Mouse (Mus musculus) lung, postnatal 0 days (tissue): ENCODE results near the gene Ncaph2. TPM values are rescaled to one million over a fixed set of nuclear protein-coding genes. Genes with fewer than 3 reads are reported as not detected.

Experiments used
- ATAC-seq: fragments of 200-750 bp; cut with Nextera tagmentation; 2 replicates; pipeline ENCODE4 v1.8.0; 2017; ENCODE audit warnings: moderate library complexity
- DNase-seq: peaks from one replicate; pipeline ENCODE4 v3.0.0-alpha.2; 2016; ENCODE audit warnings: low spot score
- H3K27ac ChIP-seq: fragments of 300-500 bp; sonication (generic); 2 replicates; pipeline ENCODE4 v1.5.1; 2014; ENCODE audit warnings: antibody characterized with exemption, mild to moderate bottlenecking, low read length, mixed read lengths
- H3K27me3 ChIP-seq: fragments of 300-500 bp; sonication (generic); replicated peaks from 2 replicates; pipeline ENCODE4 v1.6.1; 2014; ENCODE audit warnings: low read length, mixed read lengths; ENCODE audit not compliant: insufficient read depth
- H3K36me3 ChIP-seq: fragments of 300-500 bp; sonication (generic); 2 replicates; pipeline ENCODE4 v1.6.1; 2014; ENCODE audit warnings: low read length, mixed read lengths; ENCODE audit not compliant: insufficient read depth
- H3K4me1 ChIP-seq: fragments of 300-500 bp; sonication (generic); 2 replicates; pipeline ENCODE4 v1.6.1; 2014; ENCODE audit warnings: antibody characterized with exemption, low read depth, low read length, mixed read lengths; ENCODE audit not compliant: insufficient read depth
- H3K4me2 ChIP-seq: fragments of 300-500 bp; sonication (generic); replicated peaks from 2 replicates; pipeline ENCODE4 v1.6.1; 2014; ENCODE audit warnings: low read depth, mild to moderate bottlenecking, low read length, moderate library complexity, mixed read lengths
- H3K4me3 ChIP-seq: fragments of 300-500 bp; sonication (generic); 2 replicates; pipeline ENCODE4 v1.5.1; 2014; ENCODE audit warnings: low read depth, low read length
- H3K9ac ChIP-seq: fragments of 300-500 bp; sonication (generic); replicated peaks from 2 replicates; pipeline ENCODE4 v1.6.1; 2014; ENCODE audit warnings: low read depth, mild to moderate bottlenecking
- H3K9me3 ChIP-seq: fragments of 300-500 bp; sonication (generic); 2 replicates; pipeline ENCODE4 v1.6.1; 2016; ENCODE audit warnings: low read length, mixed read lengths
- CTCF ChIP-seq: IDR thresholded peaks from 2 replicates; pipeline ENCODE4 v1.5.1; 2016; ENCODE audit warnings: antibody characterized with exemption, mild to moderate bottlenecking
- EP300 ChIP-seq: IDR thresholded peaks from 2 replicates; pipeline ENCODE4 v1.6.1; 2016; ENCODE audit warnings: antibody characterized with exemption, mild to moderate bottlenecking, control low read depth
- WGBS: fragments of 180-500 bp; shearing (Covaris S2); extraction: QIAGEN DNeasy Blood & Tissue Kit; methylation state at CpG from one replicate; pipeline ENCODE4 v1.1.7; 2014; 5-methylcytosine and 5-hydroxymethylcytosine counted together
- polyA plus RNA-seq: library from polyadenylated mRNA; unstranded; fragments of >200 nt; fragmentation: Nextera tagmentation; extraction: Ambion mirVana; gene quantifications from 2 replicates; pipeline ENCODE4 v1.2.1, GENCODE M21; 2015

Ncaph2 gene
- polyA plus RNA-seq, 1 experiment from 2014 or later: 73.7 TPM

GRCm38 (mm10) chr15:89323656-89324055, 31.9 kb upstream of the Ncaph2 start:
- no peak overlapping the region for H3K4me2 ChIP-seq

GRCm38 (mm10) chr15:89326441-89326840, 29.1 kb upstream of the Ncaph2 start:
- 43% methylated on average over 5 of the region's 5 CpGs for WGBS
- no peak overlapping the region for H3K4me2 ChIP-seq
- no peak for ATAC-seq

More at GRCm38 (mm10) chr15:89323656-89324055, 31.9 kb upstream of the Ncaph2 start:
- H3K9ac ChIP-seq: no peak overlapping the region
- DNase-seq (no peak), ATAC-seq (no peak)
- no peaks in the 10 kb centered on the region for H3K36me3 ChIP-seq
- no peaks in the 10 kb centered on the region for H3K27me3 ChIP-seq
- no peaks in the 10 kb centered on the region for H3K9me3 ChIP-seq
- no peak for TF ChIP-seq CTCF
- H3K4me1 ChIP-seq: no peaks in the 10 kb centered on the region; the same call in 1 of the 2 replicates
- H3K4me3 ChIP-seq: no peak overlapping the region
- no peak overlapping the region for H3K27ac ChIP-seq
- 83% methylated on average over 4 of the region's 4 CpGs for whole genome bisulfite sequencing

GRCm38 (mm10) chr15:89334271-89334670, 21.2 kb upstream of the Ncaph2 start, which contains the start of gene Miox:
Gene Miox (plus strand): TSS chr15:89334398.
- no peak for DNase-seq
- TF ChIP-seq EP300: no peak
- TF ChIP-seq CTCF: no peak
- no peak within 1 kb of the TSS for H3K9ac ChIP-seq
- 87% methylated on average over 7 of the region's 7 CpGs for WGBS
- no peak for ATAC-seq
- H3K27me3 ChIP-seq: no peaks in the 10 kb centered on the region
- H3K4me2 ChIP-seq: no peak within 1 kb of the TSS
- H3K4me3 ChIP-seq: no peak within 1 kb of the TSS
- H3K36me3 ChIP-seq: no peaks in the 10 kb centered on the region
- no peak within 1 kb of the TSS for H3K27ac ChIP-seq
- no peaks in the 10 kb centered on the region for H3K9me3 ChIP-seq
- no peaks in the 10 kb centered on the region for H3K4me1 ChIP-seq

More at GRCm38 (mm10) chr15:89326441-89326840, 29.1 kb upstream of the Ncaph2 start:
- H3K4me1 ChIP-seq: no peaks in the 10 kb centered on the region; the same call in 1 of the 2 replicates
- no peak overlapping the region for H3K9ac ChIP-seq
- DNase-seq: no peak
- H3K27ac ChIP-seq: no peak overlapping the region
- H3K36me3 ChIP-seq: no peaks in the 10 kb centered on the region
- no peak for TF ChIP-seq EP300
- TF ChIP-seq CTCF: no peak
- H3K27me3 ChIP-seq: no peaks in the 10 kb centered on the region
- H3K9me3 ChIP-seq: no peaks in the 10 kb centered on the region
- H3K4me3 ChIP-seq: no peak overlapping the region

- Histone ChIP-seq H3K36me3 (no peaks in the 10 kb centered on the region), H3K27me3 (no peaks in the 10 kb centered on the region), H3K4me3 (no peak overlapping the region), H3K27ac (no peak overlapping the region), H3K9ac (no peak overlapping the region), H3K4me2 (no peak overlapping the region), H3K9me3 (no peaks in the 10 kb centered on the region), H3K4me1 (no peaks in the 10 kb centered on the region)
- TF ChIP-seq EP300: no peak
- no peak for TF ChIP-seq CTCF
- ATAC-seq (no peak), DNase-seq (no peak)
- 77% methylated on average over 17 of the region's 17 CpGs for WGBS
Observed at GRCm38 (mm10) chr15:89334774-89335537, 20.6 kb upstream of the Ncaph2 start.

GRCm38 (mm10) chr15:89336422-89336821, 19.1 kb upstream of the Ncaph2 start:
- Histone ChIP-seq H3K27me3 (no peaks in the 10 kb centered on the region), H3K4me2 (no peak overlapping the region), H3K9ac (no peak overlapping the region), H3K36me3 (no peaks in the 10 kb centered on the region), H3K9me3 (no peaks in the 10 kb centered on the region), H3K4me3 (no peak overlapping the region), H3K27ac (no peak overlapping the region), H3K4me1 (no peaks in the 10 kb centered on the region)
- 81% methylated on average over 14 of the region's 14 CpGs for WGBS
- TF ChIP-seq EP300: no peak
- TF ChIP-seq CTCF: no peak
- ATAC-seq (no peak), DNase-seq (no peak)

GRCm38 (mm10) chr15:89339696-89340095, 15.8 kb upstream of the Ncaph2 start:
- no peaks in the 10 kb centered on the region for H3K4me1 ChIP-seq
- WGBS: 81% methylated on average over 2 of the region's 2 CpGs
- H3K36me3 ChIP-seq: no peaks in the 10 kb centered on the region
- TF ChIP-seq EP300 (no peak), CTCF (no peak)
- no peak overlapping the region for H3K27ac ChIP-seq
- no peak for ATAC-seq
- H3K9me3 ChIP-seq: no peaks in the 10 kb centered on the region
- H3K4me3 ChIP-seq: no peak overlapping the region
- no peaks in the 10 kb centered on the region for H3K27me3 ChIP-seq
- H3K9ac ChIP-seq: no peak overlapping the region
- H3K4me2 ChIP-seq: no peak overlapping the region
- DNase-seq: no peak
